Mouse (Mus musculus): Measurements from ENCODE around the gene Kcns3.

DNA sequence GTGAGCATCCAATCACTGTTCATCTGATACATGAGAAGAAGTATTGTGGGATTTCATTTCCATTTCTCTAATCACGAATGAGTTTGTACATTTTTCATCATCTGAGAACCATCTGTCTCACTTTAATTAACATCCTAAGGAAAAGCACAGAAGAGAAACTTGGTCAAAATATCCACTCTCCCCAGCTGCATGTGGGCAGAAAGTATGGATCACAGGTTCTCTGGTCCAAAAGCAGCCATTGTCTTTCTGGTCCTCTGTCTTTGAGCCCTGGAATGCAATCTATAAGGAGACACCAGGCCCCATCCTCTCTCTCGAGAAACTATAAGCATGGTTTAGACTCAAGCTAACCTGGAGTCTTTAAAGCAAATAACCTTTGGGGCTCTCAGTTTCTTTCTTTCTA, 79.8 kb downstream of the Kcns3 start:
- no peak for TF ChIP-seq EP300 (IDR thresholded peaks at IDR 0.05)
- TF ChIP-seq CTCF (IDR thresholded peaks at IDR 0.05), result no peak

Data from lung, postnatal 0 days (tissue).